Mouse (Mus musculus): ENCODE data around the gene Ints1. TPM values are rescaled to one million over a fixed set of nuclear protein-coding genes. Genes with fewer than 3 reads are reported as not detected.
"Not testable (repeated sequence)": the region's sequence is repeated elsewhere in the genome, so short reads cannot be mapped to it uniquely, and the experiment has no call there.

Gene Ints1
- polyA plus RNA-seq, 1 experiment: 108 TPM

DNA sequence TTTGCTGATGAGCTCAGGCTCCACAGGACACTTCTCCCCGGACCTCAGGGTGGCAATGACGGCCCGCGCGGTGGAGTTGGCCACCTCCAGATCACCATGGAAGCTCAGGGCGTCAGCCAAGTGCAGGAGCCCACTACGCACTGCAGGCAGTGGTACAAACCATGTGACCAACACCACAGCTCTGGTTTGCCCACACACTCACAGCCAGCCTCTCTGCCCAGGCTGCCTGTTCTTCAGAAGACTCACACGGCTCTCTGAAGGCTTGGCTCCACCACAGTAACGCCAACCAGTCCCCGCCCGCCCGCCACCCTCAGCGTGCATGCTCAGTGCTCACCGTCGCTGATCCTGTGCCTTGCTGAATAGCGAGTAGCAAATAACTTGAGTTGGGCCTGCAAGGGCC is 17.4 kb downstream of the Ints1 start:
- no peak for TF ChIP-seq POLR2A (IDR thresholded peaks at IDR 0.05; ENCODE audit: borderline replicate concordance, control insufficient read depth, low read depth, low read length)
- no peak for TF ChIP-seq CTCF (IDR thresholded peaks at IDR 0.05; ENCODE audit: control insufficient read depth, insufficient read depth, low read length)
- Histone ChIP-seq H3K4me1 (ENCODE audit: control insufficient read depth, insufficient read depth, low read length) (no peaks in the 10 kb centered on the region), H3K4me3 (replicated peaks; ENCODE audit: control insufficient read depth, low read depth, low read length) (no peak overlapping the region), H3K27ac (ENCODE audit: control insufficient read depth, insufficient read depth, low read depth, low read length, poor library complexity) (no peak overlapping the region)
- 93% methylated on average over 16 of the region's 16 CpGs for WGBS

- WGBS: 83% methylated on average over 2 of the region's 2 CpGs
- no peak overlapping the region for H3K4me3 ChIP-seq (replicated peaks; ENCODE audit: control insufficient read depth, low read depth, low read length)
- no peaks in the 10 kb centered on the region for H3K4me1 ChIP-seq (ENCODE audit: control insufficient read depth, insufficient read depth, low read length)
- H3K27ac ChIP-seq (ENCODE audit: control insufficient read depth, insufficient read depth, low read depth, low read length, poor library complexity): no peak overlapping the region
- no peak for TF ChIP-seq CTCF (IDR thresholded peaks at IDR 0.05; ENCODE audit: control insufficient read depth, insufficient read depth, low read length)
Measured at GRCm38 (mm10) chr5:139756586-139756985, 18.9 kb downstream of the Ints1 start.

- Histone ChIP-seq H3K4me3 (replicated peaks; ENCODE audit: control insufficient read depth, low read depth, low read length) (no peak overlapping the region), H3K27ac (ENCODE audit: control insufficient read depth, insufficient read depth, low read depth, low read length, poor library complexity) (no peak overlapping the region), H3K4me1 (ENCODE audit: control insufficient read depth, insufficient read depth, low read length) (no peaks in the 10 kb centered on the region)
- no peak for TF ChIP-seq CTCF (IDR thresholded peaks at IDR 0.05; ENCODE audit: control insufficient read depth, insufficient read depth, low read length)
- TF ChIP-seq POLR2A (IDR thresholded peaks at IDR 0.05; ENCODE audit: borderline replicate concordance, control insufficient read depth, low read depth, low read length): no peak
- WGBS: 85% methylated on average over 12 of the region's 12 CpGs
Measured at GRCm38 (mm10) chr5:139756135-139756534, 19.3 kb downstream of the Ints1 start.

- no peak overlapping the region for H3K4me3 ChIP-seq (replicated peaks; ENCODE audit: control insufficient read depth, low read depth, low read length)
- 45% methylated on average over 12 of the region's 12 CpGs for WGBS
- peak; percentile 11; the same call in 1 of the 2 replicates for TF ChIP-seq POLR2A (IDR thresholded peaks at IDR 0.05; ENCODE audit: borderline replicate concordance, control insufficient read depth, low read depth, low read length)
- TF ChIP-seq CTCF (IDR thresholded peaks at IDR 0.05; ENCODE audit: control insufficient read depth, insufficient read depth, low read length): peak; percentile 69
- no peaks in the 10 kb centered on the region for H3K4me1 ChIP-seq (ENCODE audit: control insufficient read depth, insufficient read depth, low read length)
- no peak overlapping the region for H3K27ac ChIP-seq (ENCODE audit: control insufficient read depth, insufficient read depth, low read depth, low read length, poor library complexity)
Measured at GRCm38 (mm10) chr5:139754753-139755152, 20.7 kb downstream of the Ints1 start.

GRCm38 (mm10) chr5:139750535-139750934 is 24.9 kb downstream of the Ints1 start:
- Histone ChIP-seq H3K4me3 (replicated peaks; ENCODE audit: control insufficient read depth, low read depth, low read length) (no peak overlapping the region), H3K27ac (ENCODE audit: control insufficient read depth, insufficient read depth, low read depth, low read length, poor library complexity) (no peak overlapping the region), H3K4me1 (ENCODE audit: control insufficient read depth, insufficient read depth, low read length) (no peaks in the 10 kb centered on the region)
- TF ChIP-seq CTCF (IDR thresholded peaks at IDR 0.05; ENCODE audit: control insufficient read depth, insufficient read depth, low read length) (peak; percentile 86), POLR2A (IDR thresholded peaks at IDR 0.05; ENCODE audit: borderline replicate concordance, control insufficient read depth, low read depth, low read length) (no peak)

DNA sequence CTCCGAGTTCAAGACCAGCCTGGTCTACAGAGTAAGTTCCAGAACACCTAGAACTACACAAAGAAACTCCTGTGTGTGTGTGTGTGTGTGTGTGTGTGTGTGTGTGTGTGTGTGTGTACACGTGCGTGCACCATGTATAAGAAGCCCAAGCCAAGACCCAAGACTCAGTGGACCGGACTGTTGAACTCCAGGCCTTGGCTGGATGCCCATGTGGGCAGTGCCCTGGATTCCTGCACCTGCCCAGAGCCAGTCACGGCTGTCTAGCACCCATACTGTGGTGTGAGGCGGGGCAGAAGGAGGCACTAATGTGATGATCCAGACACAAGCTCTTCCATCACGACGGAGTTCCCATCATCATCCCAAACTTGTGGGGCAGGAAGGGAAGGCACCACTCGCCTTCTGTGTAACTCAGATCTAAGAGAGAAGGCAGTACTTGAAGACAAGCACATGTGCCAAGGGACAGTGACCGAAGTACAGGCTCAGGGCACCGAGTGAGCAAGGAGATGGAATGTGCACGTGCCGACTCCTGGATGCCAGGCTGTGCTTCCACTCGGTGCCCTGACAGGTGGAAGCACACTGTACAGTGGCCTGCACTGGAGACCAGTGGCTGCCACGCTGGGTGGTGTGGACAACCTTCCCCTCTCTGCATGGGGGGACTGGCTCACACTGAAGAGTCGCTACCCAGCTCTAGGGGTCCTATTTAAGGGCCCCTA is 25.9 kb downstream of the Ints1 start:
- no peak overlapping the region for H3K27ac ChIP-seq (ENCODE audit: control insufficient read depth, insufficient read depth, low read depth, low read length, poor library complexity)
- WGBS: 82% methylated on average over 16 of the region's 16 CpGs
- H3K4me3 ChIP-seq (replicated peaks; ENCODE audit: control insufficient read depth, low read depth, low read length): no peak overlapping the region
- no peak for TF ChIP-seq CTCF (IDR thresholded peaks at IDR 0.05; ENCODE audit: control insufficient read depth, insufficient read depth, low read length)
- no peak for TF ChIP-seq POLR2A (IDR thresholded peaks at IDR 0.05; ENCODE audit: borderline replicate concordance, control insufficient read depth, low read depth, low read length)
- H3K4me1 ChIP-seq (ENCODE audit: control insufficient read depth, insufficient read depth, low read length): no peaks in the 10 kb centered on the region

- no peak overlapping the region for H3K27ac ChIP-seq (ENCODE audit: control insufficient read depth, insufficient read depth, low read depth, low read length, poor library complexity)
- H3K4me3 ChIP-seq (replicated peaks; ENCODE audit: control insufficient read depth, low read depth, low read length): no peak overlapping the region
- WGBS: 4% methylated on average over 3 of the region's 3 CpGs
- no peaks in the 10 kb centered on the region; the same call in 1 of the 2 replicates for H3K4me1 ChIP-seq (ENCODE audit: control insufficient read depth, insufficient read depth, low read length)
- TF ChIP-seq CTCF (IDR thresholded peaks at IDR 0.05; ENCODE audit: control insufficient read depth, insufficient read depth, low read length): peak; percentile 91
- no peak for TF ChIP-seq POLR2A (IDR thresholded peaks at IDR 0.05; ENCODE audit: borderline replicate concordance, control insufficient read depth, low read depth, low read length)
Measured at GRCm38 (mm10) chr5:139745771-139746170, 29.7 kb downstream of the Ints1 start.

DNA sequence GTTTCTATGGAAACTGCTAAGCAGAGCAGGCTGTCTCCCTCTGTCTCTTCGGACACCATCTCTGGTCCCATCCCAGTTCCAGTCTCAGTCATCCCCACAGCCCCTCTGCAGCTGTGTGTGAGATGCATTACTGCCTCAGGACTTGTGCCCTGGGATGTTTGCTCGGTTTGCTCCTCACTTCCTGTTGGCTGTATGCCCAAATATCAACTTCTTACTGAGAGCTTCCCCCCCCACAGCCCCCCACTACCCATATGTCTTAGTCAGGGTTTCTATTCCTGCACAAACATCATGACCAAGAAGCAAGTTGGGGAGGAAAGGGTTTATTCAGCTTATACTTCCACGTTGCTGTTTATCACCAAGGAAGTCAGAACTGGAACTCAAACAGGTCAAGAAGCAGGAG is 32.8 kb downstream of the Ints1 start:
- not testable (repeated sequence) for H3K4me1 ChIP-seq (ENCODE audit: control insufficient read depth, insufficient read depth, low read length); H3K4me3 ChIP-seq (replicated peaks; ENCODE audit: control insufficient read depth, low read depth, low read length); H3K27ac ChIP-seq (ENCODE audit: control insufficient read depth, insufficient read depth, low read depth, low read length, poor library complexity)
- WGBS: 24% methylated on average over 3 of the region's 3 CpGs

All from bone marrow, adult 2 months (tissue).